Mouse (Mus musculus) layer of hippocampus, adult 11-12 months (tissue): ENCODE data around the gene Sall2.
"Not testable (repeated sequence)": the region's sequence is repeated elsewhere in the genome, so short reads cannot be mapped to it uniquely, and the experiment has no call there.

ENCODE experiments used
- DNase-seq: peaks from one replicate; pipeline ENCODE4 v3.0.0; 2022; ENCODE audit warnings: low spot score

Sall2 gene

GRCm38 (mm10) chr14:52303517-52303916, 25.0 kb downstream of the Sall2 start:
- DNase-seq, result not testable (repeated sequence)

GRCm38 (mm10) chr14:52295558-52296264, 32.9 kb downstream of the Sall2 start:
- no peak for DNase-seq

GRCm38 (mm10) chr14:52284191-52284590, 44.4 kb downstream of the Sall2 start:
- no peak for DNase-seq

GRCm38 (mm10) chr14:52283629-52284028, 44.9 kb downstream of the Sall2 start:
- DNase-seq, result no peak

GRCm38 (mm10) chr14:52279747-52280120, 48.8 kb downstream of the Sall2 start:
- no peak for DNase-seq

GRCm38 (mm10) chr14:52278932-52279746, 49.4 kb downstream of the Sall2 start, which contains the start of the genes Tox4 and Rab2b:
Gene Tox4 (plus strand): TSS chr14:52279146.
Gene Rab2b (minus strand): TSS chr14:52279545.
- DNase-seq, result peak; percentile 98

GRCm38 (mm10) chr14:52277210-52277609, 51.4 kb downstream of the Sall2 start:
- no peak for DNase-seq

- DNase-seq, result no peak
Measured at GRCm38 (mm10) chr14:52272781-52273180, 55.8 kb downstream of the Sall2 start.
